ENCODE assay signal across 25 mouse cellular contexts in genomic region chr16:85864691-85865389, GRCm38 (mm10). TPM values are rescaled to one million over a fixed set of nuclear protein-coding genes. Genes with fewer than 3 reads are reported as not detected.
A peak's percentile ranks its signal among the peaks of the same experiment; 100 is the strongest.
DNase-seq lines count a peak whose midpoint lies in the region; ATAC-seq and TF ChIP-seq lines count a peak whose summit lies in the region.
"Had no signal": no experiment of that assay in that cellular context is flagged by ENCODE, and none has a peak within 500 bp of the region (broad histone marks: within the 10 kb centered on the region; RNA-seq: fewer than 3 reads in every experiment).

No protein-coding gene starts in this region.

- peak; percentile 95 for ATAC-seq in G1E (ENCODE audit: extremely low read depth, insufficient number of reproducible peaks, low FRiP score, poor library complexity, severe bottlenecking)
- ATAC-seq in common myeloid progenitor, adult 5-6 weeks (replicated peaks; ENCODE audit: low read depth, poor library complexity, severe bottlenecking), result peak; percentile 60; the same call in 1 of the 2 replicates
- peak; percentile 64 to 72; a peak in 3 of 4 replicates for ATAC-seq in hematopoietic stem cell, adult 5-6 weeks (replicated peaks in 1 of 2; ENCODE audit: insufficient read depth in 1 of 2, low FRiP score in 2 of 2, low TSS enrichment in 1 of 2, low read depth in 1 of 2, poor library complexity in 2 of 2, severe bottlenecking in 2 of 2)
- no peak for ATAC-seq in forebrain, embryonic 15.5 days (replicated peaks)
- ATAC-seq: activated CD4-positive, CD25-positive, alpha-beta regulatory T cell, adult 4 months; forebrain, embryonic 14.5 days; Patski had no signal

- H3K27me3 ChIP-seq in G1E (ENCODE audit: insufficient read depth, low read length), result no peaks in the 10 kb centered on the region
- H3K27me3 ChIP-seq in forebrain, embryonic 15.5 days, result no peaks in the 10 kb centered on the region
- H3K27me3 ChIP-seq: embryonic facial prominence, embryonic 13.5 days; embryonic facial prominence, embryonic 15.5 days; forebrain, embryonic 12.5 days; Patski had no signal

- no peak for TF ChIP-seq CTCF in G1E (IDR thresholded peaks at IDR 0.05; ENCODE audit: low read depth, low read length)

- H3K4me2 ChIP-seq in forebrain, embryonic 15.5 days (replicated peaks), result no peak overlapping the region
- H3K4me2 ChIP-seq: embryonic facial prominence, embryonic 13.5 days; embryonic facial prominence, embryonic 15.5 days; forebrain, embryonic 12.5 days had no signal

- no peak overlapping the region for H3K4me3 ChIP-seq in G1E (ENCODE audit: low read depth, low read length)
- H3K4me3 ChIP-seq in forebrain, embryonic 15.5 days, result no peak overlapping the region
- H3K4me3 ChIP-seq: embryonic facial prominence, embryonic 13.5 days; embryonic facial prominence, embryonic 15.5 days; erythroblast, embryonic 14.5 days; forebrain, embryonic 10.5 days; forebrain, embryonic 12.5 days had no signal

- 94% methylated on average over 4 of the region's 4 CpGs for WGBS in forebrain, embryonic 15.5 days

- peaks cover 7% of the 10 kb centered on the region for H3K9me3 ChIP-seq in G1E (replicated peaks)
- H3K9me3 ChIP-seq in forebrain, embryonic 15.5 days, result no peaks in the 10 kb centered on the region
- H3K9me3 ChIP-seq: embryonic facial prominence, embryonic 13.5 days; embryonic facial prominence, embryonic 15.5 days; forebrain, embryonic 10.5 days; forebrain, embryonic 12.5 days had no signal

- H3K27ac ChIP-seq in forebrain, embryonic 15.5 days (replicated peaks), result no peak overlapping the region
- H3K27ac ChIP-seq: embryonic facial prominence, embryonic 13.5 days; embryonic facial prominence, embryonic 15.5 days; forebrain, embryonic 10.5 days; forebrain, embryonic 12.5 days had no signal

- H3K36me3 ChIP-seq in G1E (replicated peaks), result peaks cover 13% of the 10 kb centered on the region
- no peaks in the 10 kb centered on the region for H3K36me3 ChIP-seq in forebrain, embryonic 15.5 days
- H3K36me3 ChIP-seq: embryonic facial prominence, embryonic 15.5 days; forebrain, embryonic 10.5 days; forebrain, embryonic 12.5 days had no signal

- no peak overlapping the region for H3K9ac ChIP-seq in forebrain, embryonic 15.5 days (replicated peaks)
- H3K9ac ChIP-seq: embryonic facial prominence, embryonic 13.5 days; embryonic facial prominence, embryonic 15.5 days; forebrain, embryonic 12.5 days had no signal

- DNase-seq in 416B (ENCODE audit: low read depth), result peak; percentile 86
- no peak for DNase-seq in G1E (ENCODE audit: low spot score)
- no peak for DNase-seq in layer of hippocampus, adult 11-12 months (ENCODE audit: low spot score)
- DNase-seq in lung, postnatal 4 days, result no peak
- DNase-seq in ovary, postnatal 10 days (ENCODE audit: low spot score), result no peak
- DNase-seq: adrenal gland, adult 8-10 months; adrenal gland, postnatal 14 days; adrenal gland, postnatal 36 days; cerebellum, adult 11-12 months; cerebellum, adult 2 months; cerebellum, adult 9-10 months; cerebellum, postnatal 10 days; cerebellum, postnatal 25 days; embryo, embryonic 11 days had no signal

- H3K4me1 ChIP-seq in G1E (ENCODE audit: insufficient read depth, low read depth, low read length), result peaks cover 3% of the 10 kb centered on the region; the same call in 1 of the 2 replicates
- no peaks in the 10 kb centered on the region for H3K4me1 ChIP-seq in forebrain, embryonic 15.5 days
- H3K4me1 ChIP-seq: embryonic facial prominence, embryonic 13.5 days; embryonic facial prominence, embryonic 15.5 days; forebrain, embryonic 10.5 days; forebrain, embryonic 12.5 days had no signal

RNA-seq across cellular contexts. Expression of gene Adamts5, which starts 36.8 kb away (rescaled TPM):
- total RNA-seq in G1E (2014; fragmentation: Nextera tagmentation) (4.0 and 4.3 TPM in 2 replicates), G1E (2017) (1.7 and 2.0 TPM in 2 replicates)
- polyA plus RNA-seq in G1E (2012), result 0.67 and 0.88 TPM in 2 replicates
- total RNA-seq in common myeloid progenitor, adult 5-6 weeks (2017), result not detected in 2 replicates
- total RNA-seq in hematopoietic stem cell, adult 5-6 weeks (2017), result 0.05 and 0.06 TPM in 2 replicates
- 1.8 and 1.9 TPM in 2 replicates for polyA plus RNA-seq in forebrain, embryonic 15.5 days (2015; fragmentation: Nextera tagmentation; extraction: Ambion mirVana)
- polyA plus RNA-seq: erythroblast, embryonic 14.5 days had no signal
